Mouse (Mus musculus): ENCODE measurements at regions not wholly inside any gene's neighbourhood (a gene's known extent, or its start where the extent isn't known, plus 50 kb on each side); places are given as distances from the start of the nearest gene placed in this dataset.

DNA sequence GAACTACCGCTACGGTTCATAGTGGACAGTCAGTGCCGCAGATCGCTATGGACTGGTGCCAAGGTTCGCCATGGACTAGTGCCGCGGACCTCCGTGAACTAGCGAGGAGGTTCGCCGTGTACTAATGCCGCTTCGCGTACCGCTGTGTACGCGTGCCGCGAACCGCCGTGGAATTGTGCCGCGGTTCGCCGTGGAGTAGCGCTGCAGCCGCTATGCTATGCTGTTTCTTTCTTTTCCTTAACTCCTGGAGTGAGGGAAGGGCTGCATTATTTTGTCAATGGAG is 71.9 kb downstream of the Rtl1 start:
- no peak overlapping the region for H3K27ac ChIP-seq (ENCODE audit: control insufficient read depth, insufficient read depth, low read depth, low read length, poor library complexity)
- TF ChIP-seq POLR2A (IDR thresholded peaks at IDR 0.05; ENCODE audit: borderline replicate concordance, control insufficient read depth, low read depth, low read length) = no peak
- no peak for TF ChIP-seq CTCF (IDR thresholded peaks at IDR 0.05; ENCODE audit: control insufficient read depth, insufficient read depth, low read length)
- 68% methylated on average over 27 of the region's 27 CpGs for WGBS
- no peak overlapping the region for H3K4me3 ChIP-seq (replicated peaks; ENCODE audit: control insufficient read depth, low read depth, low read length)
- H3K4me1 ChIP-seq (ENCODE audit: control insufficient read depth, insufficient read depth, low read length) = peaks cover 1% of the 10 kb centered on the region; the same call in 1 of the 2 replicates

GRCm38 (mm10) chr12:109527414-109528262 is 72.5 kb downstream of the Rtl1 start:
- Histone ChIP-seq H3K4me1 (ENCODE audit: control insufficient read depth, insufficient read depth, low read length) (peaks cover 1% of the 10 kb centered on the region; the same call in 1 of the 2 replicates), H3K4me3 (replicated peaks; ENCODE audit: control insufficient read depth, low read depth, low read length) (no peak overlapping the region), H3K27ac (ENCODE audit: control insufficient read depth, insufficient read depth, low read depth, low read length, poor library complexity) (no peak overlapping the region)
- no peak for TF ChIP-seq POLR2A (IDR thresholded peaks at IDR 0.05; ENCODE audit: borderline replicate concordance, control insufficient read depth, low read depth, low read length)
- TF ChIP-seq CTCF (IDR thresholded peaks at IDR 0.05; ENCODE audit: control insufficient read depth, insufficient read depth, low read length) = no peak
- whole genome bisulfite sequencing = 90% methylated on average over 29 of the region's 29 CpGs

DNA sequence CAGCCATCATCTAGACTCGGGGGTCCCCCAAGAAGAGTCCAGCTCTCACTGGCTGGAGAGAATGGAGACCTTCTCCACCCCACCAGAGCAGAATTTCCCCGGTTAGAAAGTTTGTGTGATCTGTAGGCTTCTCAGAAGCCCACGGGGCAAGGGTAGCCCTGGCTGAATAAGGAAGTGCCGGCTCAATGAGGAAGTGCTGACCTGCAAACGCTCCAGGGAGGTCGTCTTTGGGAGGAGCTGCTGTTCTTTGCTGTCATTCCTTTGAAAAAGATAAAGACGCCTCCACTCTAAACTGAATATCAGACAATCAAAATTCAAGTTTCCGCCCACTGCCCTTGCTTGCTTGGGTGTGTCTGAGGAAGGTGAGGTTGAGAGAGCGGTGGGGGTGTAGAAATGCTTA is 73.0 kb downstream of the Dlk1 start:
- H3K4me1 ChIP-seq (ENCODE audit: control insufficient read depth, insufficient read depth, low read length) = no peaks in the 10 kb centered on the region; the same call in 1 of the 2 replicates
- WGBS = 18% methylated on average over 9 of the region's 9 CpGs
- TF ChIP-seq CTCF (IDR thresholded peaks at IDR 0.05; ENCODE audit: control insufficient read depth, insufficient read depth, low read length) (no peak), POLR2A (IDR thresholded peaks at IDR 0.05; ENCODE audit: borderline replicate concordance, control insufficient read depth, low read depth, low read length) (no peak)
- no peak overlapping the region for H3K27ac ChIP-seq (ENCODE audit: control insufficient read depth, insufficient read depth, low read depth, low read length, poor library complexity)
- no peak overlapping the region for H3K4me3 ChIP-seq (replicated peaks; ENCODE audit: control insufficient read depth, low read depth, low read length)

GRCm38 (mm10) chr12:109521199-109521780 is 68.7 kb downstream of the Dlk1 start:
- TF ChIP-seq POLR2A (IDR thresholded peaks at IDR 0.05; ENCODE audit: borderline replicate concordance, control insufficient read depth, low read depth, low read length) = no peak
- TF ChIP-seq CTCF (IDR thresholded peaks at IDR 0.05; ENCODE audit: control insufficient read depth, insufficient read depth, low read length) = no peak
- WGBS = 64% methylated on average over 5 of the region's 5 CpGs
- Histone ChIP-seq H3K27ac (ENCODE audit: control insufficient read depth, insufficient read depth, low read depth, low read length, poor library complexity) (no peak overlapping the region), H3K4me3 (replicated peaks; ENCODE audit: control insufficient read depth, low read depth, low read length) (no peak overlapping the region), H3K4me1 (ENCODE audit: control insufficient read depth, insufficient read depth, low read length) (no peaks in the 10 kb centered on the region; the same call in 1 of the 2 replicates)

- WGBS = 71% methylated on average over 8 of the region's 8 CpGs
- H3K27ac ChIP-seq (ENCODE audit: control insufficient read depth, insufficient read depth, low read depth, low read length, poor library complexity) = no peak overlapping the region
- no peak for TF ChIP-seq CTCF (IDR thresholded peaks at IDR 0.05; ENCODE audit: control insufficient read depth, insufficient read depth, low read length)
- TF ChIP-seq POLR2A (IDR thresholded peaks at IDR 0.05; ENCODE audit: borderline replicate concordance, control insufficient read depth, low read depth, low read length) = no peak
- no peak overlapping the region for H3K4me3 ChIP-seq (replicated peaks; ENCODE audit: control insufficient read depth, low read depth, low read length)
- no peaks in the 10 kb centered on the region for H3K4me1 ChIP-seq (ENCODE audit: control insufficient read depth, insufficient read depth, low read length)
These were observed 67.8 kb downstream of the Dlk1 start for GRCm38 (mm10) chr12:109520414-109520813.

DNA sequence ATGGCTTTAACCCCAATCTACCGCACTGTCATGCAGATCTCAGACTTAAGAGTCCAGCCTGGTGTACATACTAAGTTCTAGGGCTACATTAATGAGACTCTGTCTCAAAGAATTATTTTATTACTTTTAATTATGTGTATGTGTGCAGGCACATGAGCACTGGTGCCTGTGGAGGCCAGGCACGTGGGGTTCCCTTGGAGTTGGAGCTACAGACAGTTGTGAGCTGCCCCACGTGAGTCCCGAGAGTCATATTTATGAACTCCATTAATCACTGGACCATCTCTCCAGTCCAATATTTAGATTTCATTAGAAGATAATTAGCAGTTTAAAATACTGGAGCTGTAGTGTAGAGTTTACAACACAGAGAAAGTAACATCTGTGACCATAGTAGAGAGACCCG is 67.2 kb downstream of the Dlk1 start:
- 84% methylated on average over 5 of the region's 5 CpGs for WGBS
- Histone ChIP-seq H3K4me3 (replicated peaks; ENCODE audit: control insufficient read depth, low read depth, low read length) (no peak overlapping the region), H3K27ac (ENCODE audit: control insufficient read depth, insufficient read depth, low read depth, low read length, poor library complexity) (no peak overlapping the region), H3K4me1 (ENCODE audit: control insufficient read depth, insufficient read depth, low read length) (no peaks in the 10 kb centered on the region)
- no peak for TF ChIP-seq POLR2A (IDR thresholded peaks at IDR 0.05; ENCODE audit: borderline replicate concordance, control insufficient read depth, low read depth, low read length)
- no peak for TF ChIP-seq CTCF (IDR thresholded peaks at IDR 0.05; ENCODE audit: control insufficient read depth, insufficient read depth, low read length)

DNA sequence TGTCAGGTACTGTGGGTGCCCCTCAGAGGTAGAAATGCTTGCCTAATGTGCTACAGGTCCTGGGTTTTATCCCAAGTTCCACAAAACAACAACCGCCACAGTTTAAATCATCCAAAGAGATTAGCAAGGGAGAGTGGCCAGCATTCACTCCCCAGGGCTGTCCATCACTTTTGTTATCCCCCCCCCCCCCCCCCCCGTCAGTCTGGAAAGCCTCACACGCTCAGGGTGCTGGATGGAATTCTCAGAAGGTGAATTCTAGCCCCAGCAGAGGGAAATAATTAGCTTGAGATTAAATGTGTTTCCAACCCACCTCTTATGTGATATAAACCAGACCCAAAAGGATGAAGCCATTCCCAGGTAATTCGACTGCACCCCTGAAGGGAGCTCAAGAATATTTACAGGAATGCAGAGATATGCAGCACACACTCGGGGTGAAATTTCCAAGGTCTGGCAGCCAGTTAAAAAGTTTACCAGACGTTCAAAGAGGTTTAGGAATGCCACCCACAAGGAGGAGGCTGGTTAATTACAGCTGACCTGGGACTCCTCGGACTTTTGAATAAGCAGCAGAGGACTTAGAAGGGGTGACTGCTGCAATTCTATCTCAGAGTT is 65.9 kb downstream of the Dlk1 start:
- 73% methylated on average over 7 of the region's 7 CpGs for WGBS
- no peak overlapping the region for H3K27ac ChIP-seq (ENCODE audit: control insufficient read depth, insufficient read depth, low read depth, low read length, poor library complexity)
- H3K4me1 ChIP-seq (ENCODE audit: control insufficient read depth, insufficient read depth, low read length) = no peaks in the 10 kb centered on the region
- TF ChIP-seq CTCF (IDR thresholded peaks at IDR 0.05; ENCODE audit: control insufficient read depth, insufficient read depth, low read length) (no peak), POLR2A (IDR thresholded peaks at IDR 0.05; ENCODE audit: borderline replicate concordance, control insufficient read depth, low read depth, low read length) (no peak)
- no peak overlapping the region for H3K4me3 ChIP-seq (replicated peaks; ENCODE audit: control insufficient read depth, low read depth, low read length)

DNA sequence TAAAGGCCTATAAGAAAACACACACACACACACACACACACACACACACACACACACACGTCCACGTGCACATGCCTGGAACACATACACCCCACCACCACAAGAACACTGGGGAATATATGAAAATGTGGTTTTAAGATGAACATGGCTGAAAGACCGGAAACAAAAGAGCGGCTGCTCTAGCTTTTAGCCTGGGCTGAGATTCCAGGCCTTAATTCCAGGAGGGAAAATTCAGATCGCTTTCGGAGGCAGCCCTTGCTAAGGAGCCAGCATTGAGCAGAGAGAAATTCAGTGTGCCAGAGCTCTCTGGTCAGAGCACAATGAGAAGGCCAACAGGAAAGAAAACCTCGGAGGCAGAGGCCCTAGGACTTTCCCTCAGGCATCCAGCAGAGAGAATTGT is 65.1 kb downstream of the Dlk1 start:
- Histone ChIP-seq H3K4me1 (ENCODE audit: control insufficient read depth, insufficient read depth, low read length) (no peaks in the 10 kb centered on the region), H3K27ac (ENCODE audit: control insufficient read depth, insufficient read depth, low read depth, low read length, poor library complexity) (no peak overlapping the region), H3K4me3 (replicated peaks; ENCODE audit: control insufficient read depth, low read depth, low read length) (no peak overlapping the region)
- TF ChIP-seq POLR2A (IDR thresholded peaks at IDR 0.05; ENCODE audit: borderline replicate concordance, control insufficient read depth, low read depth, low read length) (no peak), CTCF (IDR thresholded peaks at IDR 0.05; ENCODE audit: control insufficient read depth, insufficient read depth, low read length) (no peak)
- WGBS = 85% methylated on average over 7 of the region's 7 CpGs
